ENCODE assay signal across 28 mouse cellular contexts in genomic region chr5:12209631-12210030, GRCm38 (mm10).
DNase-seq lines count a peak whose midpoint lies in the region; ATAC-seq lines count a peak whose summit lies in the region.
"Had no signal": no experiment of that assay in that cellular context is flagged by ENCODE, and none has a peak within 500 bp of the region (broad histone marks: within the 10 kb centered on the region; RNA-seq: fewer than 3 reads in every experiment).

No protein-coding gene starts in this region.

- no peak overlapping the region for H3K9ac ChIP-seq in hindbrain, embryonic 13.5 days
- H3K9ac ChIP-seq: embryonic facial prominence, embryonic 13.5 days; embryonic facial prominence, embryonic 15.5 days; forebrain, embryonic 12.5 days had no signal

- no peak overlapping the region for H3K27ac ChIP-seq in hindbrain, embryonic 13.5 days
- H3K27ac ChIP-seq: embryonic facial prominence, embryonic 13.5 days; embryonic facial prominence, embryonic 15.5 days; forebrain, embryonic 10.5 days; forebrain, embryonic 12.5 days had no signal

- peak; percentile 81 for DNase-seq in ES-CJ7 (ENCODE audit: low read depth, low spot score)
- DNase-seq in R1 (ENCODE audit: low read depth, low spot score), result peak; percentile 96
- no peak for DNase-seq in neural tube, embryonic 10.5 days (ENCODE audit: extremely low spot score, low spot score)
- DNase-seq in heart, postnatal 14 days, result no peak
- DNase-seq: adrenal gland, adult 8-10 months; adrenal gland, postnatal 14 days; adrenal gland, postnatal 36 days; B cell, adult 2 months; cerebellum, adult 11 months; cerebellum, adult 18-20 months; cerebellum, adult 8-10 months; cerebellum, adult 9-11 months; cerebellum, postnatal 14 days; cerebellum, postnatal 36 days; embryo, embryonic 11 days had no signal

- no peak for ATAC-seq in hindbrain, embryonic 13.5 days (ENCODE audit: low FRiP score)
- ATAC-seq: activated CD4-positive, CD25-positive, alpha-beta regulatory T cell, adult 4 months; CD4-positive, CD25-positive, alpha-beta regulatory T cell, adult 4 months; forebrain, embryonic 14.5 days; forebrain, embryonic 16.5 days; Patski had no signal

- no peaks in the 10 kb centered on the region for H3K36me3 ChIP-seq in hindbrain, embryonic 13.5 days
- H3K36me3 ChIP-seq: embryonic facial prominence, embryonic 13.5 days; embryonic facial prominence, embryonic 15.5 days; forebrain, embryonic 10.5 days; forebrain, embryonic 12.5 days; G1E had no signal

- intact Hi-C loops in heart, postnatal 14 days (cut with DNase I), result no loop called here

- no peaks in the 10 kb centered on the region for H3K4me1 ChIP-seq in hindbrain, embryonic 13.5 days (replicated peaks)
- H3K4me1 ChIP-seq: embryonic facial prominence, embryonic 13.5 days; embryonic facial prominence, embryonic 15.5 days; forebrain, embryonic 10.5 days; forebrain, embryonic 12.5 days had no signal

- H3K9me3 ChIP-seq in hindbrain, embryonic 13.5 days, result no peaks in the 10 kb centered on the region
- H3K9me3 ChIP-seq: embryonic facial prominence, embryonic 13.5 days; embryonic facial prominence, embryonic 15.5 days; forebrain, embryonic 10.5 days; forebrain, embryonic 12.5 days; G1E had no signal

- no peak overlapping the region for H3K4me3 ChIP-seq in hindbrain, embryonic 13.5 days
- H3K4me3 ChIP-seq: embryonic facial prominence, embryonic 13.5 days; embryonic facial prominence, embryonic 15.5 days; erythroblast, embryonic 14.5 days; forebrain, embryonic 10.5 days; forebrain, embryonic 12.5 days had no signal

- no peaks in the 10 kb centered on the region for H3K27me3 ChIP-seq in hindbrain, embryonic 13.5 days
- H3K27me3 ChIP-seq: CH12.LX; embryonic facial prominence, embryonic 13.5 days; embryonic facial prominence, embryonic 15.5 days; forebrain, embryonic 12.5 days; Patski had no signal

- WGBS in hindbrain, embryonic 13.5 days, result 78% methylated on average over 1 of the region's 1 CpGs

- no peak overlapping the region for H3K4me2 ChIP-seq in hindbrain, embryonic 13.5 days
- H3K4me2 ChIP-seq: embryonic facial prominence, embryonic 13.5 days; embryonic facial prominence, embryonic 15.5 days; forebrain, embryonic 12.5 days had no signal

Comparison
In these comparisons a context has a peak if more than half of its experiments do, and no peak if none do; other contexts are left out.
1. DNase-seq: peak in ES-CJ7 (single experiment) and R1 (single experiment); none in neural tube, embryonic 10.5 days (single experiment) and heart, postnatal 14 days (0 of 2).